Mouse (Mus musculus) megakaryocyte, embryonic 14.5 days (primary cell): ENCODE data around the gene A930004D18Rik. TPM values are rescaled to one million over a fixed set of nuclear protein-coding genes. Genes with fewer than 3 reads are reported as not detected.
A peak's percentile ranks its signal among the peaks of the same experiment; 100 is the strongest.

Experiments
- H3K27me3 ChIP-seq: replicated peaks from 2 replicates; pipeline ENCODE3; 2012; ENCODE audit warnings: inconsistent platforms
- H3K36me3 ChIP-seq: replicated peaks from 2 replicates; pipeline ENCODE3; 2012; ENCODE audit warnings: low read length, inconsistent platforms, mixed read lengths
- H3K4me1 ChIP-seq: 2 replicates; pipeline ENCODE4 v1.6.1; 2012; ENCODE audit warnings: inconsistent platforms
- H3K4me3 ChIP-seq: replicated peaks from 2 replicates; pipeline ENCODE3; 2012; ENCODE audit warnings: moderate library complexity, mild to moderate bottlenecking, inconsistent platforms
- H3K9me3 ChIP-seq: 2 replicates; pipeline ENCODE4 v1.6.1; 2012; ENCODE audit warnings: inconsistent platforms
- FLI1 ChIP-seq: IDR thresholded peaks from 2 replicates; pipeline ENCODE4 v1.6.1; 2012; ENCODE audit warnings: low read length, inconsistent platforms, mixed read lengths
- GATA1 ChIP-seq: IDR thresholded peaks from 3 replicates; pipeline ENCODE4 v1.6.1; 2012; ENCODE audit warnings: mixed read lengths, low read length, inconsistent platforms, borderline replicate concordance
- polyA plus RNA-seq: library from polyadenylated mRNA; stranded (reverse); fragments of >175 nt; gene quantifications from 2 replicates; pipeline ENCODE4 v1.2.3, GENCODE M21; 2012; ENCODE audit warnings: low replicate concordance; ENCODE audit not compliant: insufficient read depth

The A930004D18Rik gene
- polyA plus RNA-seq, 1 experiment = 0.12 TPM

- H3K27me3 ChIP-seq = peaks cover 34% of the 10 kb centered on the region
- no peak for TF ChIP-seq FLI1
- TF ChIP-seq GATA1 = no peak
- H3K9me3 ChIP-seq = no peaks in the 10 kb centered on the region
- no peaks in the 10 kb centered on the region for H3K36me3 ChIP-seq
- H3K4me1 ChIP-seq = peaks cover 44% of the 10 kb centered on the region
- peak overlapping the region; percentile 97 for H3K4me3 ChIP-seq
These were observed 9.5 kb upstream of the A930004D18Rik start for GRCm38 (mm10) chr2:18046758-18047645.

GRCm38 (mm10) chr2:18046186-18046585 lies 8.6 kb upstream of the A930004D18Rik start:
- Histone ChIP-seq H3K4me3 (peak overlapping the region; percentile 97), H3K27me3 (peaks cover 37% of the 10 kb centered on the region), H3K9me3 (no peaks in the 10 kb centered on the region)

GRCm38 (mm10) chr2:18045781-18046181 lies 8.2 kb upstream of the A930004D18Rik start:
- peaks cover 44% of the 10 kb centered on the region for H3K4me1 ChIP-seq
- peak overlapping the region; percentile 97 for H3K4me3 ChIP-seq
- H3K27me3 ChIP-seq = peaks cover 40% of the 10 kb centered on the region
- no peak for TF ChIP-seq GATA1
- no peak for TF ChIP-seq FLI1
- no peaks in the 10 kb centered on the region for H3K36me3 ChIP-seq
- H3K9me3 ChIP-seq = no peaks in the 10 kb centered on the region

More at GRCm38 (mm10) chr2:18046186-18046585, 8.6 kb upstream of the A930004D18Rik start:
- TF ChIP-seq GATA1 = no peak
- no peak for TF ChIP-seq FLI1
- H3K4me1 ChIP-seq = peaks cover 44% of the 10 kb centered on the region
- H3K36me3 ChIP-seq = no peaks in the 10 kb centered on the region

GRCm38 (mm10) chr2:18045143-18045780 lies 7.7 kb upstream of the A930004D18Rik start:
- H3K27me3 ChIP-seq = peaks cover 45% of the 10 kb centered on the region
- H3K9me3 ChIP-seq = no peaks in the 10 kb centered on the region
- peaks cover 38% of the 10 kb centered on the region for H3K4me1 ChIP-seq
- no peak overlapping the region for H3K4me3 ChIP-seq
- H3K36me3 ChIP-seq = no peaks in the 10 kb centered on the region
- TF ChIP-seq FLI1 (no peak), GATA1 (no peak)

GRCm38 (mm10) chr2:18041199-18041885 lies 3.8 kb upstream of the A930004D18Rik start:
- peaks cover 44% of the 10 kb centered on the region for H3K27me3 ChIP-seq

GRCm38 (mm10) chr2:18040347-18041160 lies 3.0 kb upstream of the A930004D18Rik start:
- no peak overlapping the region for H3K4me3 ChIP-seq
- H3K36me3 ChIP-seq = no peaks in the 10 kb centered on the region
- H3K9me3 ChIP-seq = no peaks in the 10 kb centered on the region
- peaks cover 12% of the 10 kb centered on the region for H3K4me1 ChIP-seq
- peaks cover 36% of the 10 kb centered on the region for H3K27me3 ChIP-seq
- TF ChIP-seq GATA1 (no peak), FLI1 (no peak)

More at GRCm38 (mm10) chr2:18041199-18041885, 3.8 kb upstream of the A930004D18Rik start:
- no peak overlapping the region for H3K4me3 ChIP-seq
- H3K4me1 ChIP-seq = peaks cover 20% of the 10 kb centered on the region
- H3K9me3 ChIP-seq = no peaks in the 10 kb centered on the region
- TF ChIP-seq GATA1 = no peak
- TF ChIP-seq FLI1 = no peak
- H3K36me3 ChIP-seq = no peaks in the 10 kb centered on the region

- Histone ChIP-seq H3K4me3 (no peak overlapping the region), H3K36me3 (no peaks in the 10 kb centered on the region), H3K9me3 (no peaks in the 10 kb centered on the region), H3K27me3 (peaks cover 35% of the 10 kb centered on the region), H3K4me1 (peaks cover 12% of the 10 kb centered on the region)
- TF ChIP-seq GATA1 (no peak), FLI1 (no peak)
These were observed 2.2 kb upstream of the A930004D18Rik start for GRCm38 (mm10) chr2:18039566-18040290.

GRCm38 (mm10) chr2:18038895-18039371 lies 1.4 kb upstream of the A930004D18Rik start:
- Histone ChIP-seq H3K9me3 (no peaks in the 10 kb centered on the region), H3K4me3 (no peak overlapping the region), H3K27me3 (peaks cover 38% of the 10 kb centered on the region), H3K36me3 (no peaks in the 10 kb centered on the region), H3K4me1 (peaks cover 12% of the 10 kb centered on the region)
- no peak for TF ChIP-seq GATA1
- TF ChIP-seq FLI1 = no peak
